Mouse (Mus musculus) liver, adult 2 months (tissue): ENCODE measurements at regions not wholly inside any gene's neighbourhood (a gene's known extent, or its start where the extent isn't known, plus 50 kb on each side); places are given as distances from the start of the nearest gene placed in this dataset.

ENCODE experiments used
- CTCF ChIP-seq: fragments of 200-500 bp; IDR thresholded peaks from 2 replicates; pipeline ENCODE4 v1.5.1; 2011; ENCODE audit warnings: low read depth, low read length, control low read depth
- POLR2A ChIP-seq: fragments of 200-500 bp; IDR thresholded peaks from 2 replicates; pipeline ENCODE4 v1.6.1; 2011; ENCODE audit warnings: low read length, control low read depth; ENCODE audit not compliant: insufficient read depth; ENCODE audit errors: extremely low read depth

DNA sequence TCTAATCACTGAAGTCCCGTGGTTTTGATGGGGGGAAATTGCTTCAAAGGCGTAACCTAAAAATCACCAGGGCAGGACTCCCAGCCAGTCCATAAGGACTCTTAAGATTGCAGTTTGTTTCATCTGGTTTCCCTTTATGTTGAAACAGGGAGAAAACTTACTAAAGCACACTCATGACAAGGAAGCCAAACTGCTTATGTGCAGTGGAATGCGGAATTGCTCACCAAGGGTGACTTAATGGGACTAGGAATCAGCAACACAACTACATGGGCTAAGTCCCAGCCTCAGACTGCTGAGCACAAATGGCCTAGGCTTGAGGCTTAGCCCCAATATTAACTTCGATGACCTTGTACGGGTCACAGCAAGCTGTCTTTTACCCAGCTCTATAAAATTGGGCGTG is 227.6 kb upstream of the Tenm4 start:
- no peak for TF ChIP-seq POLR2A
- no peak for TF ChIP-seq CTCF
